Mouse (Mus musculus): ENCODE results near the gene Kctd12. TPM values are rescaled to one million over a fixed set of nuclear protein-coding genes. Genes with fewer than 3 reads are reported as not detected.

Gene Kctd12
- polyA plus RNA-seq, 1 experiment from 2014 or later, result 74.4 TPM

- Histone ChIP-seq H3K27me3 (replicated peaks; ENCODE audit: control insufficient read depth, insufficient read depth, low read length) (no peaks in the 10 kb centered on the region), H3K4me2 (ENCODE audit: low read depth, low read length) (peak overlapping the region; percentile 85), H3K9me3 (ENCODE audit: control insufficient read depth, low read length) (no peaks in the 10 kb centered on the region), H3K4me1 (ENCODE audit: control insufficient read depth, insufficient read depth, low read length) (peaks cover 14% of the 10 kb centered on the region; the same call in 1 of the 2 replicates), H3K36me3 (ENCODE audit: control insufficient read depth, insufficient read depth, low read length) (no peaks in the 10 kb centered on the region), H3K9ac (ENCODE audit: low read depth, low read length) (peak overlapping the region; percentile 87), H3K4me3 (ENCODE audit: low read depth, low read length) (peak overlapping the region; percentile 78), H3K27ac (replicated peaks; ENCODE audit: low read depth, low read length) (peak overlapping the region; percentile 91; the same call in 1 of the 2 replicates)
- WGBS, result 9% methylated on average over 7 of the region's 7 CpGs
- DNase-seq (ENCODE audit: low spot score) (peak; percentile 70), ATAC-seq (ENCODE audit: low read depth) (no peak)
These were observed 2.0 kb downstream of the Kctd12 start for GRCm38 (mm10) chr14:102980481-102980880.

- WGBS, result 9% methylated on average over 10 of the region's 10 CpGs
- H3K27me3 ChIP-seq (replicated peaks; ENCODE audit: control insufficient read depth, insufficient read depth, low read length), result no peaks in the 10 kb centered on the region
- peak overlapping the region; percentile 45 for H3K9ac ChIP-seq (ENCODE audit: low read depth, low read length)
These were observed 2.6 kb downstream of the Kctd12 start for GRCm38 (mm10) chr14:102979831-102980230.

GRCm38 (mm10) chr14:102975865-102976264 lies 6.6 kb downstream of the Kctd12 start:
- H3K4me2 ChIP-seq (ENCODE audit: low read depth, low read length), result no peak overlapping the region
- no peak overlapping the region for H3K4me3 ChIP-seq (ENCODE audit: low read depth, low read length)
- WGBS, result 83% methylated on average over 6 of the region's 6 CpGs
- peaks cover 14% of the 10 kb centered on the region; the same call in 1 of the 2 replicates for H3K4me1 ChIP-seq (ENCODE audit: control insufficient read depth, insufficient read depth, low read length)
- H3K9me3 ChIP-seq (ENCODE audit: control insufficient read depth, low read length), result no peaks in the 10 kb centered on the region
- H3K27ac ChIP-seq (replicated peaks; ENCODE audit: low read depth, low read length), result no peak overlapping the region
- H3K27me3 ChIP-seq (replicated peaks; ENCODE audit: control insufficient read depth, insufficient read depth, low read length), result no peaks in the 10 kb centered on the region
- H3K36me3 ChIP-seq (ENCODE audit: control insufficient read depth, insufficient read depth, low read length), result no peaks in the 10 kb centered on the region
- ATAC-seq (ENCODE audit: low read depth) (no peak), DNase-seq (ENCODE audit: low spot score) (peak; percentile 11)
- H3K9ac ChIP-seq (ENCODE audit: low read depth, low read length), result no peak overlapping the region

More at GRCm38 (mm10) chr14:102979831-102980230, 2.6 kb downstream of the Kctd12 start:
- Histone ChIP-seq H3K9me3 (ENCODE audit: control insufficient read depth, low read length) (no peaks in the 10 kb centered on the region), H3K4me3 (ENCODE audit: low read depth, low read length) (peak overlapping the region; percentile 78), H3K36me3 (ENCODE audit: control insufficient read depth, insufficient read depth, low read length) (no peaks in the 10 kb centered on the region), H3K4me1 (ENCODE audit: control insufficient read depth, insufficient read depth, low read length) (peaks cover 14% of the 10 kb centered on the region; the same call in 1 of the 2 replicates), H3K4me2 (ENCODE audit: low read depth, low read length) (peak overlapping the region; percentile 85), H3K27ac (replicated peaks; ENCODE audit: low read depth, low read length) (peak overlapping the region; percentile 91; the same call in 1 of the 2 replicates)
- DNase-seq (ENCODE audit: low spot score) (peak; percentile 10), ATAC-seq (ENCODE audit: low read depth) (no peak)

GRCm38 (mm10) chr14:102968824-102969223 lies 13.6 kb downstream of the Kctd12 start:
- Histone ChIP-seq H3K27me3 (replicated peaks; ENCODE audit: control insufficient read depth, insufficient read depth, low read length) (no peaks in the 10 kb centered on the region), H3K4me3 (ENCODE audit: low read depth, low read length) (no peak overlapping the region), H3K9me3 (ENCODE audit: control insufficient read depth, low read length) (no peaks in the 10 kb centered on the region), H3K27ac (replicated peaks; ENCODE audit: low read depth, low read length) (no peak overlapping the region), H3K4me1 (ENCODE audit: control insufficient read depth, insufficient read depth, low read length) (no peaks in the 10 kb centered on the region), H3K4me2 (ENCODE audit: low read depth, low read length) (no peak overlapping the region), H3K9ac (ENCODE audit: low read depth, low read length) (no peak overlapping the region), H3K36me3 (ENCODE audit: control insufficient read depth, insufficient read depth, low read length) (no peaks in the 10 kb centered on the region)
- WGBS, result 79% methylated on average over 5 of the region's 5 CpGs
- DNase-seq (ENCODE audit: low spot score) (no peak), ATAC-seq (ENCODE audit: low read depth) (no peak)

- ATAC-seq (ENCODE audit: low read depth) (no peak), DNase-seq (ENCODE audit: low spot score) (no peak)
- no peak overlapping the region for H3K27ac ChIP-seq (replicated peaks; ENCODE audit: low read depth, low read length)
- no peaks in the 10 kb centered on the region for H3K36me3 ChIP-seq (ENCODE audit: control insufficient read depth, insufficient read depth, low read length)
- 65% methylated on average over 7 of the region's 7 CpGs for WGBS
- H3K4me2 ChIP-seq (ENCODE audit: low read depth, low read length), result no peak overlapping the region
- H3K4me3 ChIP-seq (ENCODE audit: low read depth, low read length), result no peak overlapping the region
- H3K9me3 ChIP-seq (ENCODE audit: control insufficient read depth, low read length), result no peaks in the 10 kb centered on the region
- no peak overlapping the region for H3K9ac ChIP-seq (ENCODE audit: low read depth, low read length)
- H3K27me3 ChIP-seq (replicated peaks; ENCODE audit: control insufficient read depth, insufficient read depth, low read length), result no peaks in the 10 kb centered on the region
- H3K4me1 ChIP-seq (ENCODE audit: control insufficient read depth, insufficient read depth, low read length), result no peaks in the 10 kb centered on the region
These were observed 16.2 kb downstream of the Kctd12 start for GRCm38 (mm10) chr14:102966241-102966640.

- WGBS, result 61% methylated on average over 1 of the region's 1 CpGs
- H3K9ac ChIP-seq (ENCODE audit: low read depth, low read length), result no peak overlapping the region
- no peak for ATAC-seq (ENCODE audit: low read depth)
- no peak overlapping the region for H3K4me3 ChIP-seq (ENCODE audit: low read depth, low read length)
- no peaks in the 10 kb centered on the region for H3K36me3 ChIP-seq (ENCODE audit: control insufficient read depth, insufficient read depth, low read length)
- no peak overlapping the region for H3K27ac ChIP-seq (replicated peaks; ENCODE audit: low read depth, low read length)
- no peaks in the 10 kb centered on the region for H3K27me3 ChIP-seq (replicated peaks; ENCODE audit: control insufficient read depth, insufficient read depth, low read length)
- DNase-seq (ENCODE audit: low spot score), result no peak
- no peaks in the 10 kb centered on the region for H3K4me1 ChIP-seq (ENCODE audit: control insufficient read depth, insufficient read depth, low read length)
- no peaks in the 10 kb centered on the region for H3K9me3 ChIP-seq (ENCODE audit: control insufficient read depth, low read length)
- H3K4me2 ChIP-seq (ENCODE audit: low read depth, low read length), result no peak overlapping the region
These were observed 16.6 kb downstream of the Kctd12 start for GRCm38 (mm10) chr14:102965841-102966240.

- H3K36me3 ChIP-seq (ENCODE audit: control insufficient read depth, insufficient read depth, low read length), result no peaks in the 10 kb centered on the region
- DNase-seq (ENCODE audit: low spot score) (no peak), ATAC-seq (ENCODE audit: low read depth) (no peak)
- WGBS, result 82% methylated on average over 2 of the region's 2 CpGs
- no peaks in the 10 kb centered on the region for H3K4me1 ChIP-seq (ENCODE audit: control insufficient read depth, insufficient read depth, low read length)
- no peak overlapping the region for H3K27ac ChIP-seq (replicated peaks; ENCODE audit: low read depth, low read length)
- no peak overlapping the region for H3K4me2 ChIP-seq (ENCODE audit: low read depth, low read length)
- H3K4me3 ChIP-seq (ENCODE audit: low read depth, low read length), result no peak overlapping the region
- no peaks in the 10 kb centered on the region for H3K27me3 ChIP-seq (replicated peaks; ENCODE audit: control insufficient read depth, insufficient read depth, low read length)
- no peaks in the 10 kb centered on the region for H3K9me3 ChIP-seq (ENCODE audit: control insufficient read depth, low read length)
- H3K9ac ChIP-seq (ENCODE audit: low read depth, low read length), result no peak overlapping the region
These were observed 20.4 kb downstream of the Kctd12 start for GRCm38 (mm10) chr14:102962019-102962418.

- 32% methylated on average over 8 of the region's 8 CpGs for WGBS
- H3K4me2 ChIP-seq (ENCODE audit: low read depth, low read length), result no peak overlapping the region
- DNase-seq (ENCODE audit: low spot score), result no peak
These were observed 28.9 kb downstream of the Kctd12 start for GRCm38 (mm10) chr14:102953511-102953910.

GRCm38 (mm10) chr14:102951974-102952373 lies 30.5 kb downstream of the Kctd12 start:
- H3K4me1 ChIP-seq (ENCODE audit: control insufficient read depth, insufficient read depth, low read length), result no peaks in the 10 kb centered on the region
- no peak overlapping the region for H3K4me3 ChIP-seq (ENCODE audit: low read depth, low read length)
- no peak for DNase-seq (ENCODE audit: low spot score)
- H3K36me3 ChIP-seq (ENCODE audit: control insufficient read depth, insufficient read depth, low read length), result no peaks in the 10 kb centered on the region
- no peak overlapping the region for H3K9ac ChIP-seq (ENCODE audit: low read depth, low read length)
- H3K27me3 ChIP-seq (replicated peaks; ENCODE audit: control insufficient read depth, insufficient read depth, low read length), result no peaks in the 10 kb centered on the region
- ATAC-seq (ENCODE audit: low read depth), result no peak
- WGBS, result 67% methylated on average over 1 of the region's 1 CpGs
- no peaks in the 10 kb centered on the region for H3K9me3 ChIP-seq (ENCODE audit: control insufficient read depth, low read length)
- no peak overlapping the region for H3K27ac ChIP-seq (replicated peaks; ENCODE audit: low read depth, low read length)
- no peak overlapping the region for H3K4me2 ChIP-seq (ENCODE audit: low read depth, low read length)

More at GRCm38 (mm10) chr14:102953511-102953910, 28.9 kb downstream of the Kctd12 start:
- no peak overlapping the region for H3K4me3 ChIP-seq (ENCODE audit: low read depth, low read length)
- no peak overlapping the region for H3K27ac ChIP-seq (replicated peaks; ENCODE audit: low read depth, low read length)
- no peaks in the 10 kb centered on the region for H3K27me3 ChIP-seq (replicated peaks; ENCODE audit: control insufficient read depth, insufficient read depth, low read length)
- ATAC-seq (ENCODE audit: low read depth), result no peak
- H3K9me3 ChIP-seq (ENCODE audit: control insufficient read depth, low read length), result no peaks in the 10 kb centered on the region
- H3K9ac ChIP-seq (ENCODE audit: low read depth, low read length), result no peak overlapping the region
- no peaks in the 10 kb centered on the region for H3K4me1 ChIP-seq (ENCODE audit: control insufficient read depth, insufficient read depth, low read length)
- no peaks in the 10 kb centered on the region for H3K36me3 ChIP-seq (ENCODE audit: control insufficient read depth, insufficient read depth, low read length)

Data from embryonic facial prominence, embryonic 14.5 days (tissue).